Mouse (Mus musculus) spleen, postnatal 36 days (tissue): ENCODE data around the gene Irx3.

Source experiments
- DNase-seq, 2 experiments: peaks; one replicate each; pipeline ENCODE4 v3.0.0; 2022; ENCODE audit warnings: low spot score in 2 of 2, mixed read lengths in 1 of 2

Gene Irx3

DNA sequence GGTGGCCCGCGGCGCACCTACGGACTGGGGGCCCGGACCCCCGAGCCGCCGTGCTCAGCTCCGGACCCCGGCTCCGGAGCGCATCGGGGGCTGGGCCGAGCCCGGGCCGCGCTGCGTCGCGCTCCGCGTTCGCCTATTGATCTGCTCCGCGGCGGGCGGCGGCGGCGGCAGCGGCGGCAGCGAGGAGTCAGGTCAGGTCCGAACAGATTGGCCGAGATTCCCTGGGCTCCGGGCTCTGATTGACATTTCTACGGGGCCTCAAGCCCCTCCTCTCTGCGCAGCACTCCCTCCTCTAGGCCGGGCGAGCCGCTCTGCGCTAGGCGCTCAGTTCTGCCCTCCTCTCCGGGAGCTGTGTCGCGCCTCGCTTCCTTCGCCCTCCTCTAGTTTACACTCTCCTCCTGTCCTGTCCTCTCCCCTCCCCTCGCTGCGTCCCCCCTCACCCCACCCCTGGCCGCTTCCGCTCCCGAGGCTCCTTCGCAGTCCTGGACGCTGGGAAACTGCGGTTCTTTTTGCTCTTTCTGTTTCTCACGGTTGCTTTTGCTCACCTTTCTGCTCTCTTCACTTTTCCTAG is 541 bp downstream of the Irx3 start:
- no peak for DNase-seq

DNA sequence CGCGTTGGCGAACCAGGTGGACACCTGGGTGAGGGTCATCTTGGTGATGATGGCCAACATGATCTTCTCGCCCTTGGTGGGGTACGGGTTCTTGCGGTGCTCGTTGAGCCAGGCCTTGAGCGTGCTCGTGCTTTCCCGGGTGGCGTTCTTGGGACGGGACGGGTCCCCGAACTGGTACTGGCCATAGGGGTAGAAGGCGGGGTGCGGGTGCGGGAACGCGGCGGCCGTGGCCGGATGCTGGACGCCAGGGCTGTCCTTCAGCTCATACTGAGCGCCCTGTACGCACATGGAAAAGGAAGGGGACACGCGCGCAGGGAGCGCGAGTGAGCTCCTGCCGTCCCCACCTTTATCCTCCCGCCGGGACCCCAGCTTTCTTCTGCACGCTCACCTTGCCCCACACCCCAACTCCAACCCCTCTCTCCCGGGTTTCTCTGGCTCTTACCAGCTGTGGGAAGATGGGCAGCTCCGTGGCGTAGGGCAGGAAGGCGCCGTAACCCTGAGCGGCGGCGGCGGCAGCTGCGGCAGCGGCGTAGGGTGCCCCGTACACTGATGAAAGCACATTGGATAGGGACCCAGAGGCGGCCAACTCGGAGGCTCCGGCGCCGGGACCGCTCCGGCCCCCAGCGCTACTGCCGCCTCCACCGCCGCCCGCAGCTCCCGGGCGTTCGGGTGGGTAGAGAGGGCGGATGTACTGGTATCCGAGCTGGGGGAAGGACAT is 1.2 kb downstream of the Irx3 start:
- no peak for DNase-seq

DNA sequence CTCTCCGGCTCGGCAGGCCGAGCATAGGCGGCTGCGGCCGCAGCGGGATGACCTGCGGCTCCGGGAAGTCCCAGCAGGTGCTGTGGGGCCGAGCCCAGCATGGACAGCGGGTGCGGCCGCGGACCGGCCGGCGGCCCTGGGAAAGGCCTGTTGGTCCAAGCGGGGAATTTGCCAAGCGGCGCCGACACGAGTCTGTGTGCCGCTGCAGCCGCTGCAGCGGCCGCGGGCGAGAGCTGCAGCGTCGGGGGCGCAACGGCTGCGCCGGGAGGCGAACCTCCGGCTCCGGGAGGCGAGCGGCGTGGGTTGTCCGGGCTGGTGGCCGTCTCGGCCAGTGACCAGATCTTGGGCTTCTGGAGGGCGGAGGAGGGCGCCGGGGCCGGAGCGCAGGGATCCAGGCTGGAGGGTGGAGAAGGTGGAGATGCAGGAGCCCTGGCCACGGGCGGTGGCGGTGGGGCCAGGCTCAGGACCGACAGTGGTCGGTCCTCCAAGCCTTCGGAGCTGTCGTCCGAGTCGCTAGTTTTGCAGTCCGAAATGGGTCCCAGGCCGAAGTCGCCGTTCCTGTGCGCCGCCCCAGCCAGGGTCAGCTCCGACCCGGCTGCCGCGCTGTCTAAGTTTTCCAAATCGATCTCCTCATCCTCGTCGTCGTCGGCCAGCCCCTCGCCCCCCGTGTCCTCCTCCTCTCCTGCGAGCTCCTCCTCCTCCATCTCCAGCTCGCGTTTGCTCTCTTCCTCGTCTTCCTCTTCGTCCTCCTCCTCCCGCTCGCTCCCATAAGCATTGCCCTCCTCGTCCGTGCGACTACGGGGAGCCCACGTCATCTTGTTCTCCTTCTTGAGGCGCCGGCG is 2.0 kb downstream of the Irx3 start:
- no peak for DNase-seq

DNA sequence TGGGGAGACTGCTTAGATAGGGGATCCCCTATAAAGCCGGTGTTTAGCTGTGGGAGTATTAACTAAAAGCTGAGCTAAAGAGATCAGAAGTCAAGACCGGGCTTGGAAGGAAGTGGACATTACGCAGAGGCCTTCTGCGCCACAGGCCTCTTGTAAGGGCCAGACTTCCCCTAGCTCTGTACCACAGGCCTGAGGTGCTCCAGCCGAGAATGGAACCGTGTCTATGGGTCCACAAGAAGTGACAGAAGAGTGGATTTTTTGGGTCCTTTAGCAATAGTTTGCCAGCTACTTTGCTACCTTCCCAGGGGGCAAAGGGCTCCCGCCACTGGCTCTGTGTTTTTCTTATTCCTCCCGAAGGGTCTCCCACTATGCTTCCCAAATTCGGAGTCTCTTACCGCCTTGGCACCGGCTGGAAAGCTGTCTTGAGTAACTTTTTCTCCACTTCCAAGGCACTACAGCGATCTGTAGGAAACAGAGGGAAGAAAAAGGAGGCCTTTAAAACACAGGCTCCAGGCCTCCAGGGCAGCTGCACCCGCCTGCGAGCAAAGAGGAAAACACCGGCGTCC is 2.8 kb downstream of the Irx3 start:
- DNase-seq: no peak

DNA sequence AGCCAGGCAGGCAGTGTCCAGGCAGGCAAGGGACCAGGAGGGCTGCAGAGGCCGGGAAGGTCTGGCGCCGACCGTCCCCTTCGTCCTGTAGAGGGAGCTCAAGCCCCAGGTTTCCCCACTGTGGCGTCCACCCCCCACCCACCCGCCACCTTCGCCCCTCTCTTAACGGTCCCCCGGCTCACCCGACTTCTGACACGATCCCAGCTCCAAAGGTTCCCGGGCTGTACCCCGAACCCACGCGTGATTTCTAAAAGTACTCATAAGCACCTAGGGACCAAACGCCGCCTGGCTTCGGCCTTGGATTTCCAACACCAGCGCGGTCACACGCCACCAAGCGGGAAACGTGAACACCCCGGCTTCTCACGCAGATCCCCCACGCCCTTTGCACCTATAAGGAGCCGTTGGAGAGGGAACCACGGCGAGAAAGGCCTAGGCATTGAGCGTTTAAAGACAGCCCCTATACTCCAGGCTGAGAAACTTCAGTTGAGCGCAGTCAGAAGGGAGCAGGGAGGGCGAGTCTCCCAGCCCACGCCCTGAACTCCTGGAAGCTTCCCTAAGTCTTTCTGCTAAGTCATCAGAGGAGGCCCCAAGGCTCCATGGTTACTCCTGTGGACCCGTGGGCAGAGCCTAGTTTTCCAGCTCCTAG is 4.1 kb downstream of the Irx3 start:
- no peak for DNase-seq

DNA sequence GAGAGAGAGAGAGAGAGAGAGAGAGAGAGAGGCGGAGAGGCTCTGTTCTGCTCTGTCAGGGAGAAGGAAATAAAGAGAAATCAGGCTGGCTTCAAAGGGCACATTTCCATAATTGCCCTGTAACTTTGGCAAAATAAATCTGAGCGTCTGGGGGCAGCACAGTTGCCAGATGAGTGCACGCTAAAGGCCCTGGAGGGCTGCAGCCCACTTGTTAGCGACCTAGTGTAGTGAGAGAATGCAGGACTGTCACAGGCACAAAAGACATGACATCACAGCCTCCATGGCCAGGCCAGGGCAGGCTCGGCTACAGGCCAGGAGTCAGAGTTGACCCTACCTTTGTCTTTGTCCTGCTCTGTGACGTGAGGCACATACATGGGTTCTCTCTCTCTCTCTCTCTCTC is 8.0 kb downstream of the Irx3 start:
- DNase-seq: no peak

DNA sequence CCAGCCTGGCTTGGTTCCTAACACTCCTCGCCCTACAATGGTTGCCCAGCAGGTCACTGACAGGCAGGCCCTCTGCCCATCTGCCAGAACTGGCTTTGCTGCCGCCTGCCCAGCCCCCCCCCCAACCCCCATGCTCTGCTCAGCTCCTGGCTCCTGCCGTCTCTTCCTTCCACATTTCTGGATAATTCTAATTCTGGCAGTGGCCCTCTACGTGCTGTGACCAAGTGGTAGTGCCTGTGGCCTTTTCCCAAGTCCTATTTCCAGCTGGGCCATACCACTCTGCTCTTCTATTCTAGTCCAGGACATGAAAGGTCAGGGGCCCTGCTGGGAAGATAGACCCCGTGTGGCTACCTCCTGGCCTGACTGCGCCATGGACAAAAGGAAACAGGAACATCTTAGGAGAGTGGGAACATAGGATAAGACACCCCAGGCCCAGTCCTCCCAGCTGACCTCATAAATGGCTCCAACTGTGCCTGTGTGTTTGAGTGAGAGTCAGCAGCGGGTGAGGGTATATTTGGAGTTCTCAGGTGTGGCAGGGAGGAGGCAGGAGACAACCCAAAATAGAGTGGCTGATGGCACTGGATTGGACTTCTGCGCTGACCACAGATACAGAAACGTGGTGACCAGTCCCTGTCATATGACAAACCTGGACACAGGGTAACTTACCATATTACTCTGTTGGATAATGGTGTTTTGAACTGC is 14.5 kb downstream of the Irx3 start:
- DNase-seq: no peak

DNA sequence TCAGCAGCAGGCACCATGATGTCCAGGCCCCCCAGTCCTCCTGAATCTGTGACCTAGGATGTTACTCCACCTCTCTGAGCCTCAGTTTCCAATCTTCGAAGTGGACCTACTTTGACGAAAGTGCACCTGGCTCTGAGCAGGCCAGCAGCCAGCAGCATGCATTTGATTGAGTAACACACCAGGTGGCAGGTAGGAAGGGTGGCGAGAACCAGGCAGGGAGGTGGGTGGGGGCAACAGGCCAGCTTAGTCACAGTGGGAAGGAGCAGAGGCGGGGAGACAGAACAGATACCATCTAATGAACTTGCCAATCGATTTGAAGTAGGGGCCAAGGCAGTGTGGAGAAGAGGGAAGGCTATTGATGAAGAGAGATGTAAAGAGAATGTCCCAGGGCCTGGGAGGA is 18.9 kb downstream of the Irx3 start:
- no peak for DNase-seq

DNA sequence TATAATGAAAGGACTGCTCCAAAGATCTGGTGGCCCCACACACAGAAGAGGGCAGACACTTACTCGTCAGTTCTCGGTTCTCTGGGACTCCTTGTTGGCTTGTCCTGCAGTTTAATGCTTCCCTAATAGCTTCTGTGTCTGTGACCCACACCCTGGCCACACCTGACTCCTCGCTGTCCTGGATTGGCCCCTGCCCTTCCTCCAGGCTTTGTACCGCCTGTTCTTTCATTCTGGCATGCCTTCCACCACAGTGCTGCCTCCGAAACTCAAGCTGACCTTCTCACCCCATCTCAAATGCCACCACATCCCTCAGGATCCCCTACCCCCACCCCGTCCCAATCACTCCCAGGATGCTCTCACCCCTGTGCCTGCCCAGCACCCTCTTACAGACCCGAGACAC is 19.7 kb downstream of the Irx3 start:
- no peak for DNase-seq

DNA sequence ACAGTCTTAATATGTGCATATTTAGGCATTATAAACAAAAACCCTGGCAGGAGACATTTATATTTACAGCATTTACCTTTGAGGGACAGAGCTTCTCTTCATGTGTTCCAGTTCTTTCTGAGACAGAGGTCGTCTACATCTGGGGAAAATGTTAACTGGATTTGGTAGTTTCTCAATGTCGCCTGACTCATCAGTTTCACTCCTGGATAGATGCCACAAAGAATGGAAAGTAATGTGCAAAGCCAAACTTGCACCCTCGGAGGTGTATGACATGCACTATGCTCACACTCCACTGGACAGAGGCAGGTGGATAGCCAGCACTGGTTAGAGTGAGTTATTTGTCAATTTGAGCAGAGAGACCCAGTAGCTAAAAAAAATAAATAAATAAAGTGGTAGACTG is 21.2 kb downstream of the Irx3 start:
- no peak for DNase-seq

DNA sequence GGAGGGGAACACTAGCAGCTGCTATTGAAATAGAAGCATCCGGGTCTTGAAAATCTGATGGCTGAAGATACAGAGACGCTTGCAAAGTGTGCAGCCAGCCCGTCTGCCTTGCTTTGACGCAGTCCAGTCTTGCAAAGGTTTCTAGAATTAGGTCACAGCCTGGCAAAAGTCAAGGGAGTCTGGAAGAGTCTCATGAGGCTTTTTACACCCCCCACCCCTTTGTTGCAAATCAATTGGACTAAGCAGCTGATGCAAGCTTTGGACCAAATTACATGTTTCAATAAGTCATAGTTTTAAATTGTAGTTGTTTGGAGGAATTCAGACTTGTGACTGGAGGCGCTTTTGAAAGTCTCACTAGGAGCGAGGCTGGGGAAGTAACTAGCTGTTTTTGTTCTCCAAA is 33.0 kb downstream of the Irx3 start:
- DNase-seq: no peak

DNA sequence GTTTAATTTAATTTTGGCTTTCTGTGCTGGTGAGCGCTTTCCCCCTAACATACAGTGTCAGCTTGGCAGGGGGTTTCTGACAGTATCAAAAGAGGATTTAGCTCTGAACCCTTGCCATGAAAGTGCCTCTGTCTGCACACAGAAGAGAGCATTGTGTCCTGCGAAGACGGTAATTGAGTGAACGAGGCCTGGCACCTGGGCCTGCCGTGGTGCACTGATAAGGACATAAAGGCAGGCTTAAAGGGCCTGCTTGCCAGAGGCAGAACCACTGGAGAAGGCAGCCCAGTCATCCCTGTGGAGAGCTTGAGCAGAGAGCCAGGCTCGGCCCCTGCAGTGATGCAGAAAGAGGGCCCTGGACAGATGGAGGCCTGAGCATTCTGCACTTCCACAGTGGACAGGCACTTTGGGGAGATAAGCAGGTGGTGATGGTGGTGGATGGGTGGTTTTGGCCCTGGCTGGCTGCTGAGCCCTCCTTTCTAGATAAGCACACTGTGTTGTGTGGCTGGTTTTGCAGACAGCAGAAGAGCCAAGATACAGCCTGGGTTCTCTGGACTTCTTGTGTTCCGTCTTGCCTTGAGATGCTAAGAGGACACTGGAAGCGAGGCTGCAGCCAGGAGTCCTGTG is 36.3 kb downstream of the Irx3 start:
- DNase-seq: no peak

DNA sequence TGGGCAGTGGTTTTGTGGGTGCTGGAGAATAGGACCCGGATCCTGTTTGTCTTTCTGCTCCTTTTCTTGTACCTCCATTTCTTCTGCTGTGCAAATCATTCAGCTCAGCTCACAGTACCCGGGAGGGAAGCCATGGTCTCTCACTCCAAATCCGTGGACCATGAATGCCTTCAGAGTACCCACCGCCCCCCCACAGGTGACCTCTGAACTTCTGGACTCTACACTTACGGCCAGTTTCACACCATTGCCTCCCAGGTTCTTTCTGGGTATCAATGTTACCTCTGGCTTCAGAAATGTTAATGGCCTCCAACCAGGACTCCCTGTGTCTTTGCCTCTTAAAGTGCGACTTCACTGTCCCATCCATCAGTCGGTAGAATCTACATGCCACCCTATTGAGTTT is 46.3 kb downstream of the Irx3 start:
- DNase-seq: no peak

DNA sequence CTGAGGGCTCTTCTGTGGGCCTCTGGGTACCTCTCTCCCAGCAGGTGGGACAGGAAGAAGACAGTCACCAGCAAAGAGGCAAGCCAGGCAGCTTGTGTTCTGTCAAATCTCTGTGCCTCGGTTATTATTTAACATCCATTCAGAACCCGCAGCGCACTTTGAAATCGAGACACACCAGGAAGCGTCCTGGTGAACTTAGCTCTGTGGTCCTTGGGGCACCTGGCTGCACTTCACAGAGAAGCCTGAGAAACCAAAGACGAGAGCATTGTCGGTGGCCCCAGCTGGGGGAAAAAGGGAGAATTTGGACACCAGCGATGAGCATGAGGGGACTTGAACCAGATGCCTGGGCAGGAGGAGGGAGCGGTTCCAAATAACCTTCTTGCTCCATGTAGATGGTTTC is 46.8 kb downstream of the Irx3 start:
- no peak for DNase-seq

DNA sequence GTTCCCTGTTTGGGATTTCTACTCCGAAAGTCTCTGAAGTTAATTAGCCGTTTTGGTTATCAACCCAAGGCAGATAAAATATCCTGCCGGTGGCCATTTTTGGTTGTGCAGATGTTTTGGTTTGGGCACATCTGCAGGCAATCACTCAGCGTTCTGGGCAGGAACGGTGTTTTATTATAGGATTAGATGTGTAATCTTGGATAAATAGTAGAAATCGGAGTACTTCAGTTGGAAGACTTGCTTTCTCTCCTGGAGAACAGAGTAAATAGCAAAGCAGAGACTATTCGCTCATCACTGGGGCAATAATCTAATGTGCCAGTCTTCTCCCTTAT is 51.1 kb downstream of the Irx3 start:
- DNase-seq: no peak

DNA sequence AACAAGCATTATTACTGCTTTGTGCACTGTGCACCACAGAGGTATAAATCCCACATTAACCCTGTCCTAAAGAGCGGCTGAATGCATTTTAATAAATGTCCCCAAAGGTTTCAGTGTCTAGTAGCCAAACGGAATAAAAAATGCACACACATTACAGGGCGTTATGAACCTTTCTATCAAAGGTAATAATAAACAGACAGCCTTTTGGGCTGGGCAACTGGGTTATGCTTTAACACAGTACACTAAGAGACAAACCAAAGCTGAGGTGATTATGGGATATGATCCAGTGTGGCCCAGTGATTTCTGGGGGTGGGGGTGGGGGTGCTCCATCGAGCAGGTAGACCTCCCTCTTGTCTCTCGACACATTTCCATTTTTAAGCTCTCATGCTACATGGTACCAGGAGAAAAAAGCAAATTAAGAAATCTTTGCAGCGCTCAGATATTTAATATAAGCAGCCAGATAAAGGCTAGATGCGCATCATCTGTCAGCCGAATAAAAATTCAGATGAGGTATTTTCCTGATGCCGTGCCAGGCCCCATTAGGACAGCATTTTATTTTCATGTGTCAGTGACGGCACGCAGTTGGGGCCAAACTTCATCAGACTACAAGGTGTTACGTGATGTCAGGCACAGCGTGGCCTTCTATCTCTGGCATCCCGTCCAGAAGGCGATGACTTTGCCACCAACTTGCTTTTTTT is 51.6 kb downstream of the Irx3 start:
- no peak for DNase-seq

DNA sequence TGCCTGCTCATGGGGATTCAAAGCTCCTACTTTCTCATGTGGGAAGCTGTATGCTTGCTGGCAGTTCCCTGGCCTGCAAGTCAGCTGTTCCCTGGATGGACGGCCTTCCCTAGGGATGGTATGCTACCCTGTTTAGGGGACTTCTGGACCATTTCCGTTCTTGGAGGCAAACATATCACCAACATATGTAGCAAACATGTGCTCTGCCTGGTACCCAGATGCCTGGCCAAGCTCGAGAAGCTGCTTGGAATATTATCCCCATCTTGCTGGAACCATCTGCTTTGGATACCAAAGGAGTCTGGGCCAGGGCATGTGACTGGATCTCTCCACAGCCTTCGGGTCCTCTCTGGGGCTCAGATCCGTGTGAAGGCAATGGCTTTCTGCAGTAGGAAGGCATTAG is 52.5 kb downstream of the Irx3 start:
- DNase-seq: no peak
